Mouse (Mus musculus) forebrain, embryonic 12.5 days (tissue): Measurements from ENCODE around the gene Pcf11. TPM values are rescaled to one million over a fixed set of nuclear protein-coding genes. Genes with fewer than 3 reads are reported as not detected.

Source experiments
- ATAC-seq: fragments of 200-750 bp; cut with Nextera tagmentation; 2 replicates; pipeline ENCODE4 v1.8.0; 2017; ENCODE audit warnings: moderate TSS enrichment; ENCODE audit not compliant: low FRiP score
- H3K27ac ChIP-seq: fragments of 300-500 bp; sonication (generic); 2 replicates; pipeline ENCODE4 v1.5.1; 2016; ENCODE audit warnings: mild to moderate bottlenecking
- H3K27me3 ChIP-seq: fragments of 300-500 bp; sonication (generic); 2 replicates; pipeline ENCODE4 v1.6.1; 2016; ENCODE audit warnings: mild to moderate bottlenecking
- H3K36me3 ChIP-seq: fragments of 300-500 bp; sonication (generic); replicated peaks from 2 replicates; pipeline ENCODE4 v1.6.1; 2016; ENCODE audit warnings: mild to moderate bottlenecking
- H3K4me1 ChIP-seq: fragments of 300-500 bp; sonication (generic); 2 replicates; pipeline ENCODE4 v1.6.1; 2016
- H3K4me2 ChIP-seq: fragments of 300-500 bp; sonication (generic); 2 replicates; pipeline ENCODE4 v1.6.1; 2016; ENCODE audit warnings: mild to moderate bottlenecking, moderate library complexity
- H3K4me3 ChIP-seq: fragments of 300-500 bp; sonication (generic); replicated peaks from 2 replicates; pipeline ENCODE4 v1.5.1; 2016; ENCODE audit warnings: mild to moderate bottlenecking
- H3K9ac ChIP-seq: fragments of 300-500 bp; sonication (generic); 2 replicates; pipeline ENCODE4 v1.6.1; 2016; ENCODE audit warnings: mild to moderate bottlenecking
- H3K9me3 ChIP-seq: fragments of 300-500 bp; sonication (generic); 2 replicates; pipeline ENCODE4 v1.6.1; 2016
- WGBS: fragments of 180-500 bp; shearing (Covaris S2); methylation state at CpG from one replicate; pipeline ENCODE4 v1.1.7; 2016; 5-methylcytosine and 5-hydroxymethylcytosine counted together
- polyA plus RNA-seq: library from polyadenylated mRNA; unstranded; fragments of >200 nt; fragmentation: Nextera tagmentation; extraction: Ambion mirVana; gene quantifications from 2 replicates; pipeline ENCODE4 v1.2.1, GENCODE M21; 2016

Gene Pcf11
- polyA plus RNA-seq, 1 experiment from 2014 or later, result 34.5 TPM

GRCm38 (mm10) chr7:92630167-92630566, 39.6 kb downstream of the Pcf11 start:
- WGBS, result 56% methylated on average over 2 of the region's 2 CpGs
- Histone ChIP-seq H3K4me3 (no peak overlapping the region), H3K9me3 (no peaks in the 10 kb centered on the region), H3K9ac (no peak overlapping the region), H3K36me3 (no peaks in the 10 kb centered on the region), H3K4me2 (no peak overlapping the region), H3K27me3 (no peaks in the 10 kb centered on the region), H3K4me1 (no peaks in the 10 kb centered on the region), H3K27ac (no peak overlapping the region)
- ATAC-seq, result no peak

GRCm38 (mm10) chr7:92624488-92624887, 45.2 kb downstream of the Pcf11 start:
- H3K9ac ChIP-seq, result no peak overlapping the region
- ATAC-seq, result no peak
- 67% methylated on average over 2 of the region's 2 CpGs for WGBS
- no peaks in the 10 kb centered on the region for H3K4me1 ChIP-seq
- no peak overlapping the region for H3K4me3 ChIP-seq
- H3K27me3 ChIP-seq, result no peaks in the 10 kb centered on the region
- H3K36me3 ChIP-seq, result no peaks in the 10 kb centered on the region
- no peaks in the 10 kb centered on the region for H3K9me3 ChIP-seq
- H3K27ac ChIP-seq, result no peak overlapping the region
- H3K4me2 ChIP-seq, result no peak overlapping the region

- Histone ChIP-seq H3K27ac (no peak overlapping the region), H3K9ac (no peak overlapping the region), H3K4me1 (no peaks in the 10 kb centered on the region), H3K4me3 (no peak overlapping the region), H3K4me2 (no peak overlapping the region), H3K9me3 (no peaks in the 10 kb centered on the region), H3K27me3 (no peaks in the 10 kb centered on the region), H3K36me3 (no peaks in the 10 kb centered on the region)
- ATAC-seq, result no peak
- WGBS, result 53% methylated on average over 7 of the region's 7 CpGs
These were observed 58.9 kb downstream of the Pcf11 start for GRCm38 (mm10) chr7:92610830-92611229.

- no peak overlapping the region for H3K4me2 ChIP-seq
- H3K9me3 ChIP-seq, result no peaks in the 10 kb centered on the region
- no peaks in the 10 kb centered on the region for H3K27me3 ChIP-seq
- H3K4me1 ChIP-seq, result no peaks in the 10 kb centered on the region
- no peak overlapping the region for H3K4me3 ChIP-seq
- H3K9ac ChIP-seq, result no peak overlapping the region
- WGBS, result 91% methylated on average over 7 of the region's 7 CpGs
- peaks cover 8% of the 10 kb centered on the region for H3K36me3 ChIP-seq
- ATAC-seq, result no peak
- H3K27ac ChIP-seq, result no peak overlapping the region
These were observed 64.8 kb downstream of the Pcf11 start for GRCm38 (mm10) chr7:92604961-92605360.

Other genes with a start within 250 kb of the Pcf11 start
- gene Ccdc90b, start 108.8 kb downstream of the Pcf11 start, polyA plus RNA-seq, result 75.3 and 77.7 TPM in 2 replicates
- 11.9 and 15.4 TPM in 2 replicates for gene Ankrd42, start 32.8 kb downstream of the Pcf11 start, polyA plus RNA-seq
- gene Rab30, start 71.7 kb upstream of the Pcf11 start, polyA plus RNA-seq, result 21.7 and 22.0 TPM in 2 replicates
- gene Ddias, start 204.3 kb upstream of the Pcf11 start, polyA plus RNA-seq, result 19.7 and 21.5 TPM in 2 replicates
- 16.6 and 18.3 TPM in 2 replicates for gene Prcp, start 204.5 kb upstream of the Pcf11 start, polyA plus RNA-seq